Mouse (Mus musculus) olfactory bulb, adult 2 months (tissue): ENCODE measurements around the gene Mrpl43. TPM values are rescaled to one million over a fixed set of nuclear protein-coding genes. Genes with fewer than 3 reads are reported as not detected.

Experiments used
- H3K27ac ChIP-seq: fragments of 200-500 bp; 2 replicates; pipeline ENCODE4 v1.5.1; 2012; ENCODE audit warnings: low read depth, low read length; ENCODE audit not compliant: insufficient read depth
- H3K4me1 ChIP-seq: fragments of 200-500 bp; 2 replicates; pipeline ENCODE4 v1.6.1; 2012; ENCODE audit warnings: low read length; ENCODE audit not compliant: control insufficient read depth, insufficient read depth
- H3K4me3 ChIP-seq: fragments of 200-500 bp; 2 replicates; pipeline ENCODE4 v1.5.1; 2012; ENCODE audit warnings: mild to moderate bottlenecking, low read depth, low read length, moderate library complexity; ENCODE audit not compliant: insufficient read depth
- CTCF ChIP-seq: fragments of 200-500 bp; IDR thresholded peaks from 2 replicates; pipeline ENCODE4 v1.5.1; 2012; ENCODE audit warnings: low read depth, mild to moderate bottlenecking, low read length, moderate library complexity; ENCODE audit not compliant: insufficient read depth
- POLR2A ChIP-seq: fragments of 200-500 bp; IDR thresholded peaks from 2 replicates; pipeline ENCODE4 v1.6.1; 2012; ENCODE audit warnings: mild to moderate bottlenecking, low read depth, low read length, moderate library complexity; ENCODE audit not compliant: insufficient read depth
- whole genome bisulfite sequencing: fragments of 180-500 bp; shearing (Covaris S2); methylation state at CpG from one replicate; pipeline ENCODE4 v1.1.7; 2018; 5-methylcytosine and 5-hydroxymethylcytosine counted together
- polyA plus RNA-seq: library from polyadenylated mRNA; stranded (reverse); fragments of >200 nt; gene quantifications from 2 replicates; pipeline ENCODE4 v1.2.4, GENCODE M21; 2012; ENCODE audit warnings: low replicate concordance; ENCODE audit not compliant: missing spikeins, insufficient read depth, insufficient read length

Mrpl43 gene
- polyA plus RNA-seq, 1 experiment = not detected

- no peak for TF ChIP-seq CTCF
- TF ChIP-seq POLR2A = no peak
- H3K4me1 ChIP-seq = peaks cover 11% of the 10 kb centered on the region; the same call in 1 of the 2 replicates
- WGBS = 77% methylated on average over 6 of the region's 6 CpGs
- H3K4me3 ChIP-seq = no peak overlapping the region
- H3K27ac ChIP-seq = no peak overlapping the region
These were observed 19.2 kb downstream of the Mrpl43 start for GRCm38 (mm10) chr19:44987004-44987403.

DNA sequence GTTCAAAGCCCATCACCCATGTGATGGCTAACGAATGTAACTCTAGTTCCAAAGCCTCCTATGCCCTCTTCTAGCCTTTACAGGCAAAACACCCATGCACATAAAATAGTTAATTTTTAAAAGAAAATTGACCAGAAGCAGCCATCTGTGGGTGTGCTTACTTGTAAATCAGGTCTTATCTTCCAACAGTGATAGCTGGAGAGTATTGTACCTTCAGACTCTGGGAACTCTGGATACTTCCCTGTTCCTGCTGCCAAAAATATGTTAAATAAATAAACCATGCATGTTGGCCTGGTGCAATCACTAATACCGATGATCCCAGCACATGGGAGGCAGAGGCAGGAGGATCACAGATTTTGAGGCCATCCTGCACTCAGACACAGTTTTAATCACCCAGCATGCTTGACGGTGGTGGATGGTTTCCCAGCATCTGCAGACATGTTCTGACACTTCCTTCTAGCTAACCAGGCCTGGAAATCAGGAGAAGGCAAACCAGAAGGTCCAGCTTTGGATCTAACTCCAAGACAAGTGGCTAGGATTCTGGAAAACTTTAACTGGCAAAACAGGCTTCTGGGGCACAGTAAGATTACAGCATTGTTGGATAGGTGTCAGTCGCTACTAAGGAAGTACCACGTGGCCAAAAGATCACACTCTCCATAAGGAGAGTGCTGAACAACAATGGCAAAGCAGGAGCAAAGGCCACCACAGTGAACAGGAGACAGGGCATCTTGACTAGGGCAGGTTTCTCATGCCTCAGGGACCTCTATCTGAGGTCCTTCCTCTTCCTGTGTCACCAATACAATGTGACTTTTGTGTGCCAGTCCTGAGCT, 20.9 kb downstream of the Mrpl43 start:
- WGBS = 65% methylated on average over 5 of the region's 5 CpGs
- no peak for TF ChIP-seq POLR2A
- no peak for TF ChIP-seq CTCF
- H3K4me1 ChIP-seq = peaks cover 11% of the 10 kb centered on the region; the same call in 1 of the 2 replicates
- no peak overlapping the region for H3K27ac ChIP-seq
- no peak overlapping the region for H3K4me3 ChIP-seq

DNA sequence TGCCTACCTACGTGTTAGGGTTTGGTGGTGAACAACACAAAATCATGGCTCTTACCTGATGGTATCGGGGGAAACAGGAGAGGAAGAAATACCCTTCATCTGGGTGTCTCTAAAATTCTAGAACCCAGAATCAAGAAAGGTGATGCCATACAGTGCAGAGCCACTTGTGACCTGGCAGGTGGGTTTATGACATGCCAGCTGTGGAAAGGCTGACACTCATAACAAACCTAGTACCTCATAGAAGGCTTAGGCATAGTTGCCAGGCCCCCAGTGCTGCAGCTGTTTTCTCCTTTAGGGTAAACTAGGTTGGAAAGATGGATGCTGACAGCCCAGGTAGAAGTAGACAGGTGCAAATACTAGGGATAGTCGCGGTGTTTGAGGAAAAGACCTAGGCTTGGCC, 21.8 kb downstream of the Mrpl43 start:
- 96% methylated on average over 4 of the region's 4 CpGs for WGBS
- H3K4me1 ChIP-seq = 0 out of 2 replicates have a peak, but pooled peaks cover 2% of the 10 kb centered on the region
- TF ChIP-seq POLR2A = no peak
- TF ChIP-seq CTCF = no peak
- H3K4me3 ChIP-seq = no peak overlapping the region
- H3K27ac ChIP-seq = no peak overlapping the region

DNA sequence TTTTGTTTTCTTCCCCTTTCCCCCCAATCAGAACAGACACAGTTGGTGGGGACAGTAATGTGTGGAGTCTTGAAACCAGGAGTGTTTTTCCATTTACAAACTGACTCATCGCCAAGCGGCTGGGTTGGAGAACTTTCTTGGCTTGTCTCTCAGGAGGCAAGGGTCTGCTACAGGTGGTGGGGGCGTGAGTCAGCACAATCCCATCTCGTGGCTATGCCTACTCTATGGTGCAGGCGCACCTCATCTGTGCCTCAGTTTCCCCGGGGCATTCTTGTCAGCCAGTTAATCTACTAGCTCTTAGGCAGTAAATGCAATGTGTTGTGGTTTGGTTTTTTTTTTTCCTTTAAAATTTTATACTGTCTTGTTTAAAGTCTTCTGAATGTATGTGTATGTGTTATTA, 22.9 kb downstream of the Mrpl43 start:
- Histone ChIP-seq H3K4me1 (no peaks in the 10 kb centered on the region), H3K27ac (no peak overlapping the region), H3K4me3 (no peak overlapping the region)
- TF ChIP-seq CTCF = no peak
- no peak for TF ChIP-seq POLR2A
- WGBS = 76% methylated on average over 6 of the region's 6 CpGs

DNA sequence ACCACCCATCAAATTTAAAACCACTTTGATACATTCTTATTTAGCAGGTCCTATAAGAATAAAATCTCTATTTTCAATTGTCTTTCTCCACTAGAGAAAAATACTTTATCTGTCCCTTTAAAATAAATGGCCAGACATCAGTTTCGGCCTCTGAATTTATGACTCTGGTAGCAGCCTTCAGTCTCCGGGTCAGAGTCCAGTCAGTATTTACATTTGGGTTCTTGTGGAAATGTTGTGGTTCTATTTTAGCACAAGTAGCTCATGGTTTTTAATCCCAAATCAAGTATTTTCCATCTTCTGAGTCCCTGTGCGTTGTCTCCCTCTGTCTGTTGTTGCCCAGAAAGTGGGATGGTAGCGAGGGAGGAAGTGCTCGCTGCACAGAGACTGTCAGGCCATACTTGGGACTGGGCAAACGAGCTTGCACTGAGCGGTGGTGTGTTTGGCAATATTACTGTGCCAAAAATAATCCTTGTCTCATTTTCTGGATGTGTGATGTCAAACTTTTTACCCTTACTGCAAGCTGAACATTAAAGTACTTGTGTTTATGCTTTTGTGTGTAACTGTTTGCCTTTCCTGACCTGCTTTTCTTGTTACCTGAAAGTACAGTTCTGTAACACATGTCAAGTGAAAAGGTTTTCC, 23.6 kb downstream of the Mrpl43 start:
- WGBS = 64% methylated on average over 7 of the region's 7 CpGs
- Histone ChIP-seq H3K4me3 (no peak overlapping the region), H3K27ac (no peak overlapping the region), H3K4me1 (no peaks in the 10 kb centered on the region)
- TF ChIP-seq POLR2A = no peak
- no peak for TF ChIP-seq CTCF

DNA sequence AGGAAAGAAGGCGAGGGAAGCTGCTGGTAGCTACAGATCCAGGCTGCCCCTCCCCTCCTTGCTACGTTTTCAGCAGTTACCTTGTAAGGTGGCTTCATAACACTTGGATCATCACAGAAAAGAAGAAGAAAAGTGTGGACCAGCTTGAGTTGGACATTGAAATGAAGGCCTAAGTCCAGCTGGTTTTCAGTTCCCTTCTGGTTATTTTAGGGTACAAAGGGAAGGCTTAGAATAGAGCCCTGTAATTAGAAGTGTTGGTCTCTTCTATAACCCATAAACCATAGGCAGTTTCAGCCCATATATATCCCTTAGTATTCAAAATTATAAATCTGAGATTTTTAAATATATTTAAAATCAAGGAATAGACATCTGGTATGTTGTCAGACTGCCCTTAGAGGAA, 25.5 kb downstream of the Mrpl43 start:
- Histone ChIP-seq H3K4me1 (no peaks in the 10 kb centered on the region), H3K27ac (no peak overlapping the region), H3K4me3 (no peak overlapping the region)
- 79% methylated on average over 2 of the region's 2 CpGs for WGBS
- TF ChIP-seq CTCF = no peak
- TF ChIP-seq POLR2A = no peak

DNA sequence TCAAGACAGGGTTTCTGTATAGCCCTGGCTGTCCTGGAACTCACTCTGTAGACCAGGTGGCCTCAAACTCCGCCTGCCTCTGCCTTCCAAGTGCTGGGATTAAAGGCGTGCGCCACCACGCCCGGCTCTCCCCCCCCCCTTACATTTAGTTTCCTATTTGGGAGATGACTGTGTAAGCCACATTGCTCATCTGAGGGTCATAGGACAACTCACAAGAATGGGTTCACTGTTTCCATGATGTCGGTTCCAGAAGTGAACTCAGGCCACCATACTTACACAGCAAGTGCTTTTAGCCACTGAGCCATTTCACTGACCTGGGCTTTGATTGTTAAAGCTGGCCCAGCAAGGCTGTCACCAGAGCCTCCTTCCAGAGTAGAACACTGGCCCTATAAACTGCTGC, 29.1 kb downstream of the Mrpl43 start:
- H3K27ac ChIP-seq = no peak overlapping the region
- TF ChIP-seq POLR2A (no peak), CTCF (no peak)
- no peak overlapping the region for H3K4me3 ChIP-seq
- WGBS = 83% methylated on average over 6 of the region's 6 CpGs
- no peaks in the 10 kb centered on the region for H3K4me1 ChIP-seq

- 78% methylated on average over 6 of the region's 6 CpGs for WGBS
- no peak overlapping the region for H3K4me3 ChIP-seq
- H3K4me1 ChIP-seq = no peaks in the 10 kb centered on the region
- H3K27ac ChIP-seq = no peak overlapping the region
- TF ChIP-seq POLR2A = no peak
- TF ChIP-seq CTCF = no peak
These were observed 29.6 kb downstream of the Mrpl43 start for GRCm38 (mm10) chr19:44976636-44977035.

DNA sequence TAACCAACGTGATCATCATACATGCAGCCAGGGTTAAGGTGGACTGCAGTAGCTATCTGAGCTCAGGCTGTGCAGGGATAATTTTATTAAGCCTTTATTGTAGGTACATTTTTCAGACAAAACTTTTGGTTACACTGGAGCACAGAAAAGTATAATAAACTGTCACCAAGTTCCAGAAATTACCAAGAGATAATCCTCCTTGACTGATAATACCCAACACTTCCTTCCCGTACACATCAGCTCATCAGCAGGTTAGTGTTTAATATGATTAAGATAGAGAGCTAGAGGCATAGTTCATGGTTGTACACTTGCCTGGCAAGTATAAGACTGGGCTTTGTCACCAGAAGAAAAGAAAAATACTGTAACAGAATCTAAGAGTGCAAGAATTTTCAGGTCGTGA, 37.9 kb downstream of the Mrpl43 start:
- Histone ChIP-seq H3K4me1 (no peaks in the 10 kb centered on the region), H3K4me3 (no peak overlapping the region), H3K27ac (no peak overlapping the region)
- 87% methylated on average over 3 of the region's 3 CpGs for WGBS
- no peak for TF ChIP-seq CTCF
- no peak for TF ChIP-seq POLR2A

DNA sequence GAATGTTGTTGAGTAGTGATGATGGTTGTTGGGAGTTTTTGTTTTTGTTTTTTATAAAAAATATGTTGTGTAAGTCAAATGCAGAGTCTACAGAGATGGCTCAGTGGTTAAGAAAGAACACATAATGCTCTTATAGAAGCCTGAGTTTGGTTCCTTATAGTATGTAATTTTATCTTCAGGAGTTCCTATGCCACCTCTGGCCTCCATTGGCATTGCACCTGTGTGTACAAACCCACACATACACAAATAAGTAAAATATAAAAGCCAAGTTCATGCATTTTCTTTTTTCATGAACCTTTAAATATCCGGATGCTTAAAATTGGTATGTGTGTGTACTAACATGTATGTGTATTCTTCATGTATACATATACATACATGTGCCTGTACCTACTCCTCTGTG, 40.3 kb downstream of the Mrpl43 start:
- Histone ChIP-seq H3K27ac (no peak overlapping the region), H3K4me1 (no peaks in the 10 kb centered on the region), H3K4me3 (no peak overlapping the region)
- TF ChIP-seq CTCF = no peak
- TF ChIP-seq POLR2A = no peak
- WGBS = 100% methylated on average over 1 of the region's 1 CpGs
